Mouse (Mus musculus) cortical plate, adult 2 months (tissue): ENCODE measurements around the gene Pfdn6.

ENCODE experiments used
- CTCF ChIP-seq: fragments of 200-500 bp; IDR thresholded peaks from 2 replicates; pipeline ENCODE4 v1.5.1; 2011; ENCODE audit warnings: mild to moderate bottlenecking, control low read depth, low read length; ENCODE audit not compliant: insufficient read depth; ENCODE audit errors: extremely low read depth
- POLR2A ChIP-seq: fragments of 200-500 bp; IDR thresholded peaks from 2 replicates; pipeline ENCODE4 v1.6.1; 2011; ENCODE audit warnings: mild to moderate bottlenecking, low read length, control low read depth; ENCODE audit not compliant: insufficient read depth; ENCODE audit errors: extremely low read depth

GRCm38 (mm10) chr17:33958451-33958850 lies 18.3 kb upstream of the Pfdn6 start:
- TF ChIP-seq CTCF (no peak), POLR2A (no peak)
